Mouse (Mus musculus) cerebellum, adult 2 months (tissue): ENCODE measurements at regions not wholly inside any gene's neighbourhood (a gene's known extent, or its start where the extent isn't known, plus 50 kb on each side); places are given as distances from the start of the nearest gene placed in this dataset.

Experiments used
- DNase-seq, 2 experiments: peaks; one replicate each; pipeline ENCODE4 v3.0.0; 2021
- H3K27ac ChIP-seq: fragments of 200-500 bp; 2 replicates; pipeline ENCODE4 v1.5.1; 2012; ENCODE audit warnings: low read length, control low read depth, inconsistent platforms; ENCODE audit not compliant: insufficient read depth
- H3K27me3 ChIP-seq: fragments of 200-500 bp; 2 replicates; pipeline ENCODE4 v1.6.1; 2012; ENCODE audit warnings: inconsistent platforms, mild to moderate bottlenecking, low read length, moderate library complexity; ENCODE audit not compliant: control insufficient read depth, insufficient read depth
- H3K4me1 ChIP-seq: fragments of 200-500 bp; 2 replicates; pipeline ENCODE4 v1.6.1; 2011; ENCODE audit warnings: low read length; ENCODE audit not compliant: control insufficient read depth, insufficient read depth
- H3K4me3 ChIP-seq: fragments of 200-500 bp; replicated peaks from 2 replicates; pipeline ENCODE3; 2011; ENCODE audit warnings: mild to moderate bottlenecking, low read depth, low read length, control low read depth; ENCODE audit not compliant: insufficient read depth
- CTCF ChIP-seq: fragments of 200-500 bp; IDR thresholded peaks from 2 replicates; pipeline ENCODE4 v1.5.1; 2011; ENCODE audit warnings: low read depth, mild to moderate bottlenecking, control low read depth, low read length, moderate library complexity, borderline replicate concordance; ENCODE audit not compliant: insufficient read depth
- POLR2A ChIP-seq: fragments of 200-500 bp; IDR thresholded peaks from 2 replicates; pipeline ENCODE4 v1.6.1; 2011; ENCODE audit warnings: low read length, control low read depth, borderline replicate concordance; ENCODE audit not compliant: insufficient read depth
- WGBS: fragments of 180-500 bp; shearing (Covaris S2); methylation state at CpG from one replicate; pipeline ENCODE4 v1.1.7; 2018; 5-methylcytosine and 5-hydroxymethylcytosine counted together

DNA sequence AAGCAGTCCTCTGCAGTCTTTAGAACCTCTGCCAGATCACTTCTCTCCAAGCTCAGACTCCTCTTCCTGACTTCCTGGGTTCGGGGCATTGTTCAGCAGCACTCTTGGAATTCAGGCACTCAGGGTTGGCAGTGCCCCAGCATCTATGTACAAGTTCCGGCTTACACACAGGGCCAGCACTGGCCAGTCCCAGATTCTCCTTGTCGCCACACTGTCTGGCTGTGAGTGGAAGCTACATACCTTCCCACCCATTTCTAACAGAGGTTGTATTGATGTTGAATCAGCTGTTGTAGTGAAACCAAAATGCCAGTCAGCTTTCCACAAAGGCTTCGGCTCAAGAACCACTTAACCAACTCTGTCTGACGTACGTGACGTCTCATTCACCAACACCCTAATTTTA lies 190.7 kb upstream of the F930015N05Rik start:
- Histone ChIP-seq H3K27ac (no peak overlapping the region), H3K4me1 (no peaks in the 10 kb centered on the region), H3K27me3 (no peaks in the 10 kb centered on the region), H3K4me3 (no peak overlapping the region)
- TF ChIP-seq POLR2A: no peak
- TF ChIP-seq CTCF: no peak
- DNase-seq: no peak
- WGBS: 47% methylated on average over 7 of the region's 7 CpGs

DNA sequence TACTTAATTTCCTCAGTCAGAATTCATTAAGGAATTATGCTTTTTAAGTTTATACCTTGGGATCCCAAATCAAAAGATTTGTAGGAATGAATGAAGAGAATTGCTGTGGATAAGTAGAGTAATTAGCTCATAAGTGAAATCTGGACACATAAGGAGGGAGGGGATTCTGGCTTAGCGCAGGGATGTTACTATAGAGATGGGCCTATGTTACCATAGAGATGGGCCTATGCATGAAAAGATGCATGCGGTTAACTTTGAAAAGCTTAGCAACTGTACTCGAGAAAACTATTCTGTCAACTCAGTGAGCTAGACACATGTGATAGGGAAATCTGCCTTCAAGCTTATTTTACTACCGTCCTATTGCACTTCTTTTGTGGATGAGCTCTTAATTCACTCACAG lies 204.5 kb upstream of the F930015N05Rik start:
- TF ChIP-seq CTCF (no peak), POLR2A (no peak)
- 31% methylated on average over 4 of the region's 4 CpGs for WGBS
- H3K4me3 ChIP-seq: no peak overlapping the region
- H3K4me1 ChIP-seq: no peaks in the 10 kb centered on the region
- no peak overlapping the region for H3K27ac ChIP-seq
- no peaks in the 10 kb centered on the region for H3K27me3 ChIP-seq
- DNase-seq: no peak

DNA sequence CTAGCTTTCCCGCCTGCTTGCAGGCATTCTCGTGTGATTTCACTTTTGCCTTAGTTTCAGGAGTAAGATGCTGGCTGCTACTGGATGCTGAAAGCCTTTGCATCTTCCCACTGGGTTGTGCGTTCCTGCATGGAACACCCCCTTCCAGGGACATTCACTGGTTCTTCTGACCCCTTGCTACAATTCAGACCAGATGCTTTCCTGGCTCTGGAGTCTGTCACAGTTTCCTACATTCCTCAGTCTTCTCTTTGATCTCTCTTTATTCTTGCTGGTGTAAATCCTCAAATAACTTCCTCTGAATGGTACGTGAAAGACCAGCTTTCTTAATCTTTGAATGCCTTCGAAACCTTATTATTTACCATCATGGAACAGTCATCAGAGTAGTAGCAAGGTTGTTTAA lies 206.7 kb upstream of the F930015N05Rik start:
- no peaks in the 10 kb centered on the region for H3K27me3 ChIP-seq
- no peak for DNase-seq
- no peak overlapping the region for H3K4me3 ChIP-seq
- H3K4me1 ChIP-seq: no peaks in the 10 kb centered on the region
- no peak overlapping the region for H3K27ac ChIP-seq
- TF ChIP-seq POLR2A (no peak), CTCF (no peak)
- 88% methylated on average over 5 of the region's 5 CpGs for WGBS

DNA sequence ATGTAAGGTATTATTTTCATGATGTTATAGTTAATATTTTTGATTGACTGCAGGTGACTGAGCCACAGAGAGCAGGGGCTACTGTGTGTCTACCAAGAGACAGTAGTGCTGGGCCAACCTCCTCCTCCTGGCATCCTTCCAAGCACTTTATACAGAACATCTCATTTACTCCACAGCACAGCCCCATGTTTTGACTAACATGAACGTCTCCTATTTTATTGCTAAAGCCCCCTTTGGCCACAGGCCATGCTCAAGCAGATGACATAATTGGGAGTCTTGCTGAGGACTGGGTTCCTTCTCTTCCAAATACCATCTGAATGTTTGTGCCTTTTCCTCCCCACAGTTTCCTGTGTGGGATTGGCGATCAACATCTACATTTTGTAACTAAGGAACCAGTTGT lies 211.5 kb upstream of the F930015N05Rik start:
- DNase-seq: no peak
- TF ChIP-seq CTCF (no peak), POLR2A (no peak)
- WGBS: 28% methylated on average over 2 of the region's 2 CpGs

DNA sequence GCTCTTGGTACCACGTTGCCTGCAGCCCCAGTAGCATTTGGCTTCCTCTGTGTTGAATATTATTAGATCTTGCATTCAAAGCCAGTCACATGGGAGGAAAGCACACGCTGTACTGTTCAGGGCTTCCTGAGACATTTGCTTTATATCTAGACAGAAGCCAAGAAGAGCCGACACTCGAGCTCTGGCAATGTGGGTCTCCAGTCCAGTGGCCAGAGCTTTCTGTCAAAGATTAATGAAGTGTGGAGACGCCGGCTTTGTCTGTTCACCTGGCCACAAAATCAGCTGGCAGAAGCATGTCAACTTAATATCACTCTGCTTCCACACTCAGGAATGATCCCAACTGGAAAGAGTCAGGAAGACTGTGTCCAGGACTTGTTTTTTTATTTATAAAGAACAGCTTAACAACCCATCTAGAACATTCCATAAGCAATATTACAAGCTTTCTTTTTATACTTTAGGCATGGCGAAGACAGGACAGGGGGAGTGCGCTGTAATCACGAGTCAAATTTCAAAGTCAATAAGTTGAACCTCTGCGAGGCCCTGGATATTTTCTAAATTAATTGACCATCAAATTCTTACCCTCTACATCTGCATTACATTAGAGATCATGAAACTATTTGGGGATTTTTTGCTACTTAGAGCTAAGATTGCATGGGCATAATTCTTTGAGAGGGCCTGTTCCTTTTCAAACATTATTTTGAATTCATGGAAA lies 214.3 kb upstream of the F930015N05Rik start:
- no peak for TF ChIP-seq POLR2A
- WGBS: 54% methylated on average over 10 of the region's 10 CpGs
- H3K4me3 ChIP-seq: no peak overlapping the region
- no peak for DNase-seq
- H3K4me1 ChIP-seq: no peaks in the 10 kb centered on the region
- no peak overlapping the region for H3K27ac ChIP-seq
- H3K27me3 ChIP-seq: no peaks in the 10 kb centered on the region

More for the DNA sequence above, 211.5 kb upstream of the F930015N05Rik start:
- H3K27ac ChIP-seq: no peak overlapping the region
- H3K4me1 ChIP-seq: no peaks in the 10 kb centered on the region
- no peak overlapping the region for H3K4me3 ChIP-seq
- no peaks in the 10 kb centered on the region for H3K27me3 ChIP-seq

DNA sequence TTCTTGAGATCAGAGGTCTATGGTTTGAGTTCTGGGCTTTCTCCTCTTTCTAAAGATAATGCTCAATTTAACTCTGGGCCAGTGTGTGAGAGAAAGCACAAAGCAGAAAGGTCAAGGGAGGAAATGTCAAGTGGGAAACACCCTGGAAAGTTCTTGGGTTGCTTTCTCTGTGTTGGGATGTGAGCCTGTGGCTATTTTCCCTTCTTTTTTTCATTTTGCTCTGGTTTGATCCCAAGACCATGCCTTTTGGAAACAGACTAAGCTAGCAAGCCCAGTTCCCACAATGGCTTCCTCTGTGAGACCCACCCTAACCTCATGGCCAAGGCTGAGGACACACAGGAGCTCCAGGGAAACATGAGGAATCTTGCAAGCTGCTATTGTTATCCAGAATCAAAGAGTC lies 216.4 kb upstream of the F930015N05Rik start:
- no peaks in the 10 kb centered on the region for H3K4me1 ChIP-seq
- no peak overlapping the region for H3K27ac ChIP-seq
- no peak overlapping the region for H3K4me3 ChIP-seq
- no peaks in the 10 kb centered on the region for H3K27me3 ChIP-seq
- TF ChIP-seq CTCF (no peak), POLR2A (no peak)
- no peak for DNase-seq

DNA sequence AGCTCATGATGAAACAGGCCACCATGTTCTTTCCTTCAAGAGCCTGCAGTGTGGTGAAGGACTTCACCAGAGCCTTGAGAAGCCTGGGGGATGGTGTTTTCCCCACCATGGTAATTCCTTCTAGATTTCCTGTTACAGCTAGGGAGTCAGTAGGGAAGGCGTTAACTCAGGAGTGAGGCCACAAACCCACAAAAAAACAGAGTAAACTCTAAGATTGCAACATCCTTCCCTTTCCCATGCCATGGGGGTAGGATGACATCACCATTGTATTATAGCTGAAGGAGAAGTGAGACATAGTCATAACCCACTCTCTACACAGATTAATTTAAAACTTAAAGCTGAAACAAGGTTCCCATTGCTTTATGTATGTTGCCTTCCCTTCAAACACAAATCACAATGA lies 218.7 kb upstream of the F930015N05Rik start:
- 93% methylated on average over 1 of the region's 1 CpGs for WGBS
- no peaks in the 10 kb centered on the region for H3K27me3 ChIP-seq
- H3K4me3 ChIP-seq: no peak overlapping the region
- no peak overlapping the region for H3K27ac ChIP-seq
- H3K4me1 ChIP-seq: no peaks in the 10 kb centered on the region
- no peak for DNase-seq
- TF ChIP-seq CTCF (no peak), POLR2A (no peak)

DNA sequence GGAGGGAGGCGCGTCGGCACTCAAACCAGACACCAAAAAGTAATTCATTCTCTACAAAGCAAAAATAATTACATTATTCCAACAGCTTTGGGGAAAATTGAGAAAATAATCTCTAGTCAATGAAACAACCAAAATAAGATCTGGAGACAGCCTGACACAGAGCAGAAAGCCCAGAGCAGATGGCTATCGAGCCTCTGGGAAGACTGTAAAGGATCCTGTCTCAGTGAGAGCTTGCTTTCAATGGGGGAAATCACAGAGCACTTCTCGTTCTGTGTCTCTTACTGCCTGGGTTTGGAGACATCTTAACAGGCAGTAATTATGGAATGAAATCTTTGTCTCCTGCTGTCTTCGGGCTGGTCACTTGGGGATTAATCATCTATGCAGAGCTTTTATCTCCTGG lies 226.7 kb upstream of the F930015N05Rik start:
- no peak overlapping the region for H3K4me3 ChIP-seq
- TF ChIP-seq CTCF: no peak
- no peak for TF ChIP-seq POLR2A
- no peak overlapping the region for H3K27ac ChIP-seq
- no peaks in the 10 kb centered on the region for H3K27me3 ChIP-seq
- no peaks in the 10 kb centered on the region for H3K4me1 ChIP-seq
- DNase-seq: no peak
- WGBS: 31% methylated on average over 6 of the region's 6 CpGs
